Mouse (Mus musculus) cerebellum, postnatal 4 days (tissue): Measurements from ENCODE around the gene Btbd2.
"Not testable (repeated sequence)": the region's sequence is repeated elsewhere in the genome, so short reads cannot be mapped to it uniquely, and the experiment has no call there.

Experiments used
- DNase-seq, 2 experiments: peaks; one replicate each; pipeline ENCODE4 v3.0.0; 2022; ENCODE audit warnings: low spot score in 2 of 2, mixed read lengths in 1 of 2

The Btbd2 gene

DNA sequence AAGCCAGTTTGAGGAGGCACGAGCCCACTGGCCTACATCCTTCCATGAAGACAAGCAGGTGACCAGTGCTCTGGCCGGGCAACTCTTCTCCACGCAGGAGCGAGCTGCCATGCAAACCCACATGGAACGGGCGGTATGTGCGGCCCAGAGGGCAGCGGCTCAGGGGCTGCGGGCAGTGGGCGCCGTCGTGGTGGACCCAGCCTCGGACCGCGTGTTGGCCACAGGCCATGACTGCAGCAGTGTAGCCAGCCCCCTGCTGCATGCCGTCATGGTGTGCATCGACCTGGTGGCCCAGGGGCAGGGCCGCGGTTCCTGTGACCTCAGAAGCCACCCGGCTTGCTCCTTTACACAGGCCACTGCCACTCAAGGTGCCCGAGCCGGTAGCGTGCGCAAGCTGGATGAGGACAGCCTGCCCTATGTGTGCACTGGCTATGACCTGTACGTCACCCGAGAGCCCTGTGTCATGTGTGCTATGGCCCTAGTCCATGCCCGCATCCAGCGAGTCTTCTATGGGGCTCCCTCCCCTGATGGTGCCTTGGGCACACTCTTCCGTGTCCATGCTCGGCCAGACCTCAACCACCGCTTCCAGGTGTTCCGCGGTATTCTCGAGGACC, 50.0 kb downstream of the Btbd2 start:
- DNase-seq = no peak

DNA sequence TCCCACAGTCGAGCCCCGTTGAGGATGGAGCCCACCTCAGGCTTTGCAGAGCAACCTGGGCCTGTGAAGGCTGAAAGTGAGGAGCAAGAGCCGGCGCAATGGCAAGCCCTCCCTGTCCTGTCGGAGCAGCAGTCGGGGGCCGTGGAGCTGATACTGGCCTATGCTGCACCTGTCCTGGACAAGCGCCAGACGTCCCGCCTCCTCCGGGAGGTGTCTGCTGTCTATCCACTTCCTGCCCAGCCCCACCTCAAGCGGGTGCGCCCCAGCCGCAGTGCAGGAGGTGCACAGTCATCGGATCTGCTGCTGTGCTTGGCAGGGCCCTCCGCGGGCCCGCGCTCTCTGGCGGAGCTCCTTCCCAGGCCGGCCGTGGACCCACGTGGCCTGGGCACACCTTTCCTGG, 50.6 kb downstream of the Btbd2 start:
- no peak for DNase-seq

DNA sequence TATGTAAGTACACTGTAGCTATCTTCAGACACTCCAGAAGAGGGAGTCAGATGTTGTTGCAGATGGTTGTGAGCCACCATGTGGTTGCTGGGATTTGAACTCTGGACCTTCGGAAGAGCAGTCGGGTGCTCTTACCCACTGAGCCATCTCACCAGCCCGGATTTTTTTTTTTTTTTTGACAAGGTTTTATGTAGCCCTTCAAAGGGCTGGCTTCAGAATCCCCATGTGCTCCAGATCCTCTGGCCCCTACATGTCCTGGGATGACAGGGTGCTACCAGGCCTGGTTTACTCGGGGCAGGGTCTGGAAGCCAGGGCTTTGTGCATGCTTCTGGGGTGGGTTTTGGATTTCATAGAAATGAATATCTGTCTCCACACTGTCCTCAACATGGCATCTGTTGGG, 51.1 kb downstream of the Btbd2 start, which contains the start of gene Gm49322:
Gene Gm49322 (plus strand): TSS at position 301 of the 400 bp plus-strand sequence.
- not testable (repeated sequence) for DNase-seq

DNA sequence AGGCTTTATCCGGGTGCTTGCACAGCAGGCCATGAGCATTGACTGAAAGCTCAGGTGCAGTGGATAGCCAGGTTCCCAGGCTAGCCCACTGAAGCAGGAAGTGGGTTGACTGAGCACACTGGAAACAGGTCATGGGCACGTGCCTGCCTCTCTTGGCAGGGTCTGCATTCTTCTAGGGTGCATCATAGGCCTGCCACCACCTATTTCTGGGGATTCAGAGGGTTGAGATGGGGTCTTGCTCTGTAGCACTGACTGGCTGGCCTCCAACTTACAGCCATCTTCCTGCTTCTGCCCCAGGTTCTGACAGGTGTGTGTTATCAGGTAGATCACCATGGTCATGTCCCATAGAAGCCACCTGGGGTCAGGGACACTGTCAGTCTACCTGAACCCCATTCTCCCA, 51.9 kb downstream of the Btbd2 start:
- no peak for DNase-seq

DNA sequence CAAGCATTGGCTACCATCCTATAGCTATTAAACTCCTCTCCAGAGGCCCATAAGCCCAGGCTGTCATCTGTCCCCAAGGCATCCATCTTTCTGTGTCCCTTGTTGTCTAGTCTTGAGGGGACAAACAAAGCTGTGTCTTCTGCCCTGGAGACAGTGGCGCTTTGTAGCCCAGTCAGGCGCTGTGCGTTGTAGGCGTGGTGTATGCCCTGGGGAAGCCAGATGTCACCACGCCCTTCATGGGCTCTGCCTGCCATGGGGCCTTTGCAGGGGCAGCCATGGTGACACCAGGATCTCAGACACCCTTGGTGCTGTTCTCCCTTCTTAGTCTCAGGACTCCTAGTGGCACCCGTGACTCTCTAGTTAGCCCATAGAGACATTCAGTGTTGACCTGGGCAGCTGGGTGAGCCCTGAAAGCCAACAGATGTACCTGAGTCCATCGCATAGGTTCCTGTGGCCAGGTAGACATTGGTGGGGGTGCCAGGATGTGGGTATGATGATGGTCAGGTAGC, 52.8 kb downstream of the Btbd2 start:
- no peak for DNase-seq

DNA sequence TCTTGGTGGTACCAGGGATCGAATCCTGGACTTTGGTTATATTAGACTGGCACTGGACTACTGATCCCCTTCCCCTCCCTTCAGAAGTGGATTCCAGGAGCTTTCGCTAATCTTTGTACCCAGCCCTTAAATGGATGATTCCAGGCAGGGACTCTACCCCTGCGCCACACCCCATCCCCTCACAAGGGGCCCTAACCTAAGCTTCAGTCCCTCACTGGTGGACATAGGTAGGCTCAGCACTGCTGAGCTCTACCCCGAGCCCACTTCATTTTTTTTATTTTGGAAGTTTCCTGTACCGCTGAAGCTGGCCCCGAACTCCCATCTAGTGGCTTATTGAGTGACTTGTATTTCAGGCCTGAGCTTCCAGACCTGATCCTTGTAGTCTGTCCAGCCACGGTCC, 53.5 kb downstream of the Btbd2 start:
- DNase-seq = no peak

DNA sequence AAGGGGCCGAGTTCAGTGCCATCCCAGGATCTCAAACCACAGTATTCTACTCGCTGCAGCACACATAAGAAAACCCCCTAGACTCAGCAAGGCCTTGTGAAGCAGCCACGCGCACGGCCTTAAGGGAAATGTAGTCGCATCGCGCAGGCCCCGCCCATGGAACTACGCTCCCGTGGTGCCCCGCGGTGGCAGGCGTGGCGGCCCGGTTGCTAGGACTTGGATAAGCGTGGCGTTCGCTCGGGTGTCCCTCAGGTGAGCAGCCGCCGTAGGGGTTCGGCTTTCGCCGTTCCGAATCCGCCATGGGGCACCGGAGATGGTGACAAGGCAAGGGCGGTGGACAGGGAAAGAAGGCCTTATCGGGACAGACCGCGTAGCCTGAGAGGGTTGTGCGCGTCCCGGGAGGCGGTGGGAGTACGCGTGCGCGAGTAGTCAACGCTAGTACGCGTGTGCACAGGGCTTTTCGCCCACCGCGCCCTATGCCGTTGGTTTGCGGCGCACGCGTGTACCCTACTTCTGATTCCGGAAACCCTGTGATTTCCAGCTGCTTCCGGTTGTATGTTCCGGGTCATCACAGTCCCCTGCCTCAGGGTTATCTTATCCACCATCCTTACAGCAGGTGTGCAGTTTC, 54.1 kb downstream of the Btbd2 start, which contains the start of the genes Scamp4 and Adat3:
Gene Scamp4 (plus strand): TSS at position 175 of the 628 bp plus-strand sequence.
Gene Adat3 (plus strand): TSS at position 183 of the 628 bp plus-strand sequence.
- peak; percentile 83 to 93 for DNase-seq

DNA sequence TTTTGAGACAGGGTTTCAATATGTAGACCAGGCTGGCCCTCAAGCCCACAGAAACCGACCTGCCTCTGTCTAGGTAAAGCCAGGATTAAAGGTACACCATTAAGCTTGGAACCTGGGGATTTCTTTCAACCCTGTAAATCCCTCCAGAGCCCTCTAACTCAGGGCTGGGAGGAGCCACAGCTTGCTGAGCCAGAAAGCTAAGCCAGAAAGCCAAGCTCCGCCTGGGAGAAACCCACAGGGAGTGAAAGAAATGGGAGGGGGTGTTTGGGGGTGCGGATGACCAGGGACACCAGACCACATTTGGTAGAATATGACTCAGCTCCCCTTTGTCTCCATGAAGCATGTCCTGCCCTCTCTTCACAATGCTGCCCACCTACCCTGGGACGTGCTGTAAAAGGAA, 60.6 kb downstream of the Btbd2 start:
- no peak for DNase-seq
